Mouse (Mus musculus) adipocyte (in vitro differentiated cells): ENCODE results near the gene Cpn1.
A peak's percentile ranks its signal among the peaks of the same experiment; 100 is the strongest.

Experiments
- DNase-seq: peaks from one replicate; pipeline ENCODE4 v3.0.0-alpha.2; 2016; ENCODE audit warnings: low spot score

Gene Cpn1

DNA sequence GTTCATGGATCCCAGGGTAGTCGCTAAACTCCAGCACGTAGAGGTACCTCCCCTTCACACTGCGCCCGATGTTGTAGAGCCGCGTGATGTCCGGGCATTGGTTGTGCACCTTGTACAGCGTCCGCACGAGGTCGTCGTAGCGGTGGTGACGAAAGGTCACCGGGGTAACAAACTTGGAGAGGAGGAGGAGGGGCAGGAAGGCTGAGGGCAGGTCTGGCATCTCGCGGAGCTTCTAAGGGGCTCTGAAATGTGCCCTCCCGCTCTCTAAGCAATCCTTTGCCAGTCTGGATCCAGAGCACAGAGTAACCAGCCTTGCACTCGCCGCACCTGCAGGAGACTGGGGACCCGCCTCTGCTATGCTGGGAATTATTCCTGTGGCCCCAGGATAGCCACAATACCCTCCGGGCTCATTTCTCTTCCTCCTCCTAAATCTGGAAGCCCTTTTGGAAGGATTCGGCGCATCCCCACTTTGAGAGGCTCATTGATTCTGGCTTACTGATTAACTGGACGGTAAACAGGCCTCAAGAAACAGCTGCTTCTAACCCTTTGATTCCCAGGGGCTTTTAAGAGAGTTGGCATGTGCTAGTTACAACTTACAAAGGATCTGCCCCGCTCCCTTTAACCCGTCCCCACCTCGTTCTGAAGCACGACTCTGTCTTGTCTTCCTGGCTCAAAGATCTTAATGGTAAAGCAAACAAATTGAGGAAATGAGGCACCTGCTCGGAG lies at the start of gene Cpn1:
TSS of gene Cpn1 (minus strand) at position 488 of the 726 bp plus-strand sequence.
- DNase-seq, result no peak

DNA sequence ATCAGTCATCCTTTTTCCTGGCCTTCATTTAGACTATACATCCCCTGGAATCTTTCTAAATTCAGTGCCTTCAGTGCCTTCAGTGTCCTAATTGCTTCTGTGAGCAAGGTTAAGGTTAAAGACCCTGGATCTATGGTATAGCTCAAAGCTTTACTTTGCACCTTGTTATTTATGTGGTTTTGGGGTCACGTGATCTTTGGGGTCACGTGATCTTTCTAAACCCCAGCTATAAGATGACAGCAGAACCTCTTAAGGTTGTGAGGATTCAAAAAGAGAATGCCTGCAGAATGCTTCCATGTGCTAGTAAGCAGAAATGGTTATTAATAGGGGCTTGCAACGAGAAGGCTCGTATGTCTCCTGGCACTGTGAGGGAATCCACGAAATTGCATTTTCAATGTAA lies 47.0 kb upstream of the Cpn1 start:
- DNase-seq, result no peak

DNA sequence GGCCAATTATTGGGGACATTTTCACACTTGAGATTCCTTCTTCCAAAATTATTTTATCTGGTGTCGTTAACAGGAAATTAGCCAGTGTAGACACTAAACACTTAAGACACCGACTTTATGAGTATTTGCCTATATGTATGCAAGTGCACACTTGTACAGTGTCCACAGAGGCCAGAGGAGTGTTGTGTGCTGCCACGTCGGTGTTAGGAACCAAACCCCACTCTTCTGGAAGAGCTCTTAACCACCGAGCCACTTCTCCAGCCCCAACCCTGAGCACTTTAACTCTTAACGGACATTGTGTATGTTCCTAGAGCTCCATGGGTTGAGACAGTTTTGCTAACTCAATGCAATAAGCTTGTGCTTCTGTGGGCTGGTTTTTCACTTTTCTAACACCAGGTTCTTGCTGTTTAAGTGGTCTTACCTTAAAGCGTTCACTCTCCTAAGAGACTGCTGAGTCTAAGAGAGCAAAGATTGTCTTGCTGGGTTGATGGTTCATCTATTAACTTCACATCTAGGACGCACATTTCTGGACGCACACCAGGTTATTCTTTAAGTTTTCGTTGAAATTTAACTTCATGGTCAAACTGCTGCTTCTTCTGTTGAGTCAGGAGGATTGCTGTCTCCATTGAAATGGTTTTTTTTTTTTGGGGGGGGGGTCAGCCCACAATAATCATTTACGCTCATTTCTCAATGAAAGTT lies 45.8 kb upstream of the Cpn1 start:
- no peak for DNase-seq

DNA sequence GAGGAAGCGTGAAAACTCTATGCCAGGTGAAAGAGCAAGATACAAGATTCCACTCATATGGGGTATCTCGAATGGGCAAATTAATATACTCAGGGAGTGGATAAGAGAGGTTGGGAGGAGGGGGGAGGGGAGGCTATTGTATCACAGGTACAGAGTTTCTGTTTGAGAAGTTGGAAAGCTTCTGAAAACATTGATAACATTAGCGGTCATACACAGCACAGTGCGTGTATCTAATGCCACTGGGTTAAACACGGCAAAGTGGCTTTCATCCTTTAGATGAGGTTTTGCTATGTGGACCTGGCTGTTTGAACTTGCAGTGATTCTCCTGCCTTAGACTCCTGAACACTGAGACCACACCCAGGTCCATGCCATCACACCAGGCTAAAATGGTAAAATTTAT lies 43.7 kb upstream of the Cpn1 start:
- no peak for DNase-seq

DNA sequence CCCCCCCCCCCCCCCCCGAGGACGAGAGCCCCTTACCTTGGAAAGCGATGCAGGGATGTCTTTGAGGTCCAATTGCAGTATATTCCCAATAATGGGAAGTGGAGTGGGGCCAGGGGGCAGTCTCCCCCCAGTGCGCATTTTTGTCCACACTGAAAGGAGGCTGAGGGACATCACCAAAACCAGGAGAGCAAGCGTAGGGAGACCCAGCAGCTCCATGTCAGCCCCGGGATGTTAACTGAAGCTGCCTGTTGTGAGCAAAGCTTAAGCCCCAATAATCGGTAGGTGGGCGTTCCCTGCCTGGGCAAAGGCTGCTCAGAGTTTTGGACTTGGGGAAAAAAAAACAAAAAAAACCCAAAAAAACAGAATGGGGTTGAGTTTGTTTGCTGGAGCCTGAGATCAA lies 42.6 kb upstream of the Cpn1 start, which contains the start of gene Cyp2c23:
TSS of gene Cyp2c23 (minus strand) at position 237 of the 400 bp plus-strand sequence.
- no peak for DNase-seq

DNA sequence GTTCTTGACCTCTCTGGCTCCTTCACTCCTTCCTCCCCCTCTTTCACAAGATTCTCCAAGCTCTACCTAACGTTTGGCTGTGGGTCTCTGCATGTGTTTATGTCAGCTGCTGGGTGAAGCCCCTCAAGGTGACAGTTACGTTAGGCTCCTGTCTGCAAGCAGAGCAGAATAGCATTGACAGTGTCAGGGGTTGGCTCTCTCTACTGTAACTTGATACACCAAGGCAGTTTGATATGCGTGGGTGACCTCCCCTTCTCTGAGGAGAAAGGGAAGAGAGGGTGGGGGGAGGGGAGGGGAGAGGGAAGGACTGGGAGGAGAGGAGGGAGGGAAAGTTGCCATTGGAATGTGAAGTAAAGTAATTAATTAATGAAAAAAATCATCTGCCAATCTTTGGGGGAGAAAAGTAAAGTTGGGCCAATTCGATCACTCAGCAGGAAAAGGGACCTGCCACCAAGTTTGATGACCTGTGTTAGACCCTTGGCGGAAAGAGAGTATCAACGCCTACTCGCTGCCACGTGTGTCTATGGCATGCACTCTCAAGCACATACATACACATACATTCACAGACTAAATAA lies 40.7 kb upstream of the Cpn1 start:
- DNase-seq, result no peak

DNA sequence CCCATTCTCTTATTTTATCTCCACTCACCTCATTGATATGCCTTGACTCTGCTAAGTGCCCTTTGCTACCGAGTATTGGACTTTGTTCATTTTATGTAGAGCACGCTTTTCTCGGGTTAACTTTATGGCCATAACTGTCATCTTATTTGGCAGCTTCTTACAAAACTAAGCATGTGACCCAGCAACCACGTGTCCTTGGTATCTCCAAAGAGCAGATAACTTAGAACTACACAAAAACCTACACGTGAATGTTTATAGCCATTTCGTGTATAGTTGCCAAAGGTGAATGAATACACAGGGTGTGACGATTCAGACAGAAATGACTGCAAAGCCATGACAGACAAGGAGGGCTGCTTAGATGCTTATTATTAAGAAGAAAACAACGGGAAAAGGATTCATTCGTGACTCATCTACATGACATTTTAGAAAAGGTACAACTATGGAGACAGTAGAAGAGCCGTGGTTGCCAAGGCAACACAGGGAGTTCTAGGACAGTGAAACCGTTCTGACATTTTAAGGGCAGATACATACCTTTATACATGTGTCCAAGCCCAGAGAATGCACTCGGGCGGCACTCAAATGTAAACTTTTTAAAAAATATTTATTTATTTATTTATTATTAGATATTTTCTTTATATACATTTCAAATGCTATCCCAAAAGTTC lies 38.7 kb upstream of the Cpn1 start:
- DNase-seq, result no peak

DNA sequence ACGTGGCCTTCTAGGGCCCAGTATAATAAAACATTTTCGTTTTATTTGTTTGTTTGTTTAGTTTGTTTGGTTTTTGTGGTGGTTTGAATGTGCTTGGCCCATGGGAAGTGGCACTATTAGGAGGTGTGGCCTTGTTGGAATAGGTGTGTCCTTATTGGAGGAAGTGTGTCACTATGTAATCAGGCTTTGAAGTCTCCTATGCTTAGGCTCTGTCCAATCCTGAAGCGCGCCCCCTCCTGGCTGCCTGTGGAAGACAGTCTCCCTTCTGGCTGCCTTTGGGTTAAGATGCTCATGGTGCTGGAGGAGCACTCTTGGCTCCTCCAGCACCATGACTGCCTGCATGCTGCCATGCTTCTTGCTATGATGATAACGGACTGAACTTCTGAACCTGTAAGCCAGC lies 36.7 kb upstream of the Cpn1 start:
- no peak for DNase-seq

DNA sequence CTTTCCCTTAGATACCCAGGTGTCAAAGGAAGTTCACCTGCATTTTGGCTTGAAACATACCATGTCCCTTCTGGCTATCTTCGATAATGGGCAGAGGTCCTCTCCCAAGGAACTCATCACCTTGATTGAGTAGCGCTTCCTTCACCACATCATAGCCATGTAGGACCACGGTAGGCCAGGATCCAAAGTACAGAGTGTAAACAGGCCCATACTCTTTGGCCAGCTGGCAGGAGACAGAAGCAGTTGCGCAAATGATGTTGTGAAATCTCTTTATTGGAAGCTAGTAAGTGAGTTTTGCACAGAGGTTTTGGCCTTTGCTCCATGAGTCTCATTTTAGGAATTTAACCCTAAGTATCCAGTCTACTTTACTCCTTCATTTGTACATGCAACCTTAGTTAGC lies 35.1 kb upstream of the Cpn1 start:
- DNase-seq, result peak; percentile 98

DNA sequence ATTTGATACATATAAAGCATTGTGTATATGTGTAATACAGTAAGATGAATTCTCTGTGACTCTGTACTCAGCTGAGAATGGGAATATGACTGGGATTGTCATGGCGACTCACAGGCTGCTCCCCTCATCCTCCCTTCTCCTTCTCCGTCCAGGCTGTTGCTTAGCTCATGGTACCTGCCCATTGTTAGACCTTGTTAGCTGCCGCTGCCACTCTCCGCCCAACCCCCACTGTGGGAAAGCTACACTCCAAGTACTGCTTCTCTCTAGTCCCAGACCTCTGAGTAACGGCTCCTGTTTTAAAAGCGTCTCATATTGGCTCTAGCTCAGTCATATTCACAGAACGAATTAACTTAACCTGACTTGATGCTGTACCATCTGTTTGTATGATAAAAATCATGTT lies 33.4 kb upstream of the Cpn1 start:
- DNase-seq, result no peak

DNA sequence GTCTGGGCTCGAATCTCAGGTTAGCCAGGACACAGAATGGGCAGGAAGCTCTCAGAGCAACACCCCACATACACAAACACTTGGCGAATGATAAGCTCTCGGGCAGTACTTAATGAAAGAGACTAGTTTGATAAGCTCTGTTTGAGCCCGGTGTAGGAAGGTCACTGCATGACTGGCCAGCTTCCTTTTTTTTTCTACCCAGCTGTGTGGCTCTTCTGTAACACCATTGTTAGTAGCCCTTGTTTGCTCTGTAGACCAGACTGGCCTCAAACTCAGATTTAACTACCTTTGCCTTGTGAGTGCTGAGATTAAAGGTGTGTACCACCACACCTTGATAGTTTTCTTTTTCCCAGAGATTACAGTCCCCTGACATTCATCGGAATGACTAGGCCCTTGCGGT lies 27.5 kb upstream of the Cpn1 start:
- no peak for DNase-seq

DNA sequence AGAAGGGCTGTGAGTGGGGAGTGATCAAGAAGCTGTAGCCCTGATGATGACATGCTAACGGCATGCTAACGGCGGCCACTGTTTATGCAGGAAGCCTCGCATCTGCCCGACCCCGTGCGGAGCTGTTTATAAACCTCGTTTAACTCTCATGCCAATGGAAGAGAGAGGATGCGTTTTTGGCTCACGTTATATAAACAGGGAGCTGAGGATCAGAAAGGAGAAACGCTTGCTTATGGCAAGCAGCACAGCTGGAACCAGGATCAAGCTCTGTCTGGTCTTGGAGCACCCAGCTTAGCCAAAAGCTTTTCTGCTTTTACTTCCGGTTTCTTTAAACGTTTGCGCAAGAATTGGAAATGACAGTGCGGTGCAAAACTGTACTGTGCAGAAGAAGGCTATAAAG lies 22.4 kb upstream of the Cpn1 start:
- peak; percentile 23 for DNase-seq

DNA sequence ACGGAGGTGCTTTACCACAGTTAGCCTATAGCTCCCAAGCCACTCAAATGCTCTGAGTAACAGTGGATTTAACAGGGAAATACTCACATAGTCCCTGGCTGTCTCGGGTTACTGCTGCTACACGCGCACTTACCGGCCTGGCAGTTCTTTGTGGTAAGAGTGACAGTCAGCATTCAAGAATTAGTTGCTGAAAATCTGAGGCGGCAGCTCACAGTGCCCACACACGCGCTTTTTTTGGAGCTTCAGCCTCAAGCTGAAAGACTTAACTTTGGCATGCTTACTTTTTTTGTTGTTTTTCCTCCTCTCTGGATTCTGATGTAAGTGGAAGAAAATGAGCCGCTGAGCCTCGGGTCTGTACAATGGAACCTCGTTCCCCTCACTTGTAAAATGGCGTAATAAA lies 20.8 kb upstream of the Cpn1 start:
- DNase-seq, result peak; percentile 55

DNA sequence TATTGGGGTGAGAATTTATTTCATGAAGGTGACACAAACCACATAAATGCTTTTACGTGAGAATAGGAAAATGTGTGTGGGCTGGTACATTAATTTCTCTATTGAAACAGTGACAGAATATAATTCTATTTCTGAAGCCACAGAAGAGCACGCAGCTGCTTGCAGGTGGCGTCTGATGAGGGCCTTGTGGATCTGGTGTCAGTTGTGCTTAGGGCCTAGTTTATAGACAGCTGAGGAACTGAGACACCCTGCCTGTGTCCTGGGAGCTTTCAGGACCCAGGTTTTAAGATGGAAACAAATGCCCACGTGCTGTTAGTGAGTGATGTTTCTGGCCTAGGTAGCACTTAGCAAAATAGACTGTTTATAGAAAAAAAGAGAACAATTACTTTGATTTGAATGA lies 18.7 kb upstream of the Cpn1 start:
- no peak for DNase-seq

DNA sequence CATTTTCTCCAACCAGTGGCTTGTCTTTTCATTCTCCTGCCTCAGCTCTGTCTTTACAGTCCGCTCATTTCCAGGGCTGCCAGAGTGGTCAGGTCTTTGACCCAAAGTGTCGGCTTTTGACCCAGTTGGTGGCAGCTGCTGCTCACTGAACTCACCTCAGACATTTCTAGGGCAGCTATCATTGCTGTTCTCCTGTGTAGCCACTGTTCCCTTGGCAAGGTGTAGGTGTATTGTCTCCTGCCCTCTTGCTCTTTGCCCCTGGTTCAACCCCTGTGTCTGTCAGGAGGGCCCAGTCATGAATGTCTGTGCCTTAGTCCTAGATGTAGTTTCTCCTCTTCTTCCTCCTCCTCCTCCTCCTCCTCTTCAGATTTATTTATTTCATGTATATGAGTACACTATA lies 17.9 kb upstream of the Cpn1 start:
- DNase-seq, result no peak

DNA sequence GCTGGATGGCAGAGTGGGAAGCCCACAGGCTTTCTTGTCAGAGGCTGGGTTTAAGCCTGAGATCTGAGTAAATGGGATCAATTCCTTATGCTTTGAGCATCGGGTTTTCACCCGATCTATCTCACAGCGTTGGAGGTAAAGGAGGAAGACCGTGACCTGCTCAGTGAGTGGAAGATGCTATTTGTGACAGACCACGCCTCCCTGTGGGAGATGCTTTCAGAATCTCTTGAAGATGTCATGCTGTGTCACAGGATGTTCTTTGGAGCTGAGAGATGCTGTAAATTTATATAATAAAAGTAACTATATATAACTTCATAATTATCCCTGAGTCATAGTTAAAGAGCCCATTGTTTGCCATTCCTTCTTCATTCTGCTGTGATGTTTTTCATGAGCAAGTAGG lies 14.4 kb upstream of the Cpn1 start:
- no peak for DNase-seq

DNA sequence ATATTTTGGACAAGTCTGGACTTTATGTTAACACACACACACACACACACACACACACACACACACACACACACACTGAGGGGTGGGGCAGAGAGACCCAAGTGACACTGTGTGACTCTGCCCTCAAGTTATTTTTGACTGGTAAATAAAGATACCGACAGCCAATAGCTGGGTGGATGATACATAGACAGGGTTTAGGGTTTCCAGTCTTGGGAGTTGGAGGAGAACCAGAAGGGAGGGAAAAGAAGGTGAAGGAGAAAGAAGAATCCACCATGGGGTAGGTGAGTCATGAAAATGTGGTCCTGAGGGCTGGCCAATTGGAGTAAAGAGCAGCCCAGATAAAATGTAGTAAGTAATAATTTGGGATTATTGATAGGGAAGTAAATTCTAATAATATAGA lies 13.7 kb upstream of the Cpn1 start:
- DNase-seq, result no peak

DNA sequence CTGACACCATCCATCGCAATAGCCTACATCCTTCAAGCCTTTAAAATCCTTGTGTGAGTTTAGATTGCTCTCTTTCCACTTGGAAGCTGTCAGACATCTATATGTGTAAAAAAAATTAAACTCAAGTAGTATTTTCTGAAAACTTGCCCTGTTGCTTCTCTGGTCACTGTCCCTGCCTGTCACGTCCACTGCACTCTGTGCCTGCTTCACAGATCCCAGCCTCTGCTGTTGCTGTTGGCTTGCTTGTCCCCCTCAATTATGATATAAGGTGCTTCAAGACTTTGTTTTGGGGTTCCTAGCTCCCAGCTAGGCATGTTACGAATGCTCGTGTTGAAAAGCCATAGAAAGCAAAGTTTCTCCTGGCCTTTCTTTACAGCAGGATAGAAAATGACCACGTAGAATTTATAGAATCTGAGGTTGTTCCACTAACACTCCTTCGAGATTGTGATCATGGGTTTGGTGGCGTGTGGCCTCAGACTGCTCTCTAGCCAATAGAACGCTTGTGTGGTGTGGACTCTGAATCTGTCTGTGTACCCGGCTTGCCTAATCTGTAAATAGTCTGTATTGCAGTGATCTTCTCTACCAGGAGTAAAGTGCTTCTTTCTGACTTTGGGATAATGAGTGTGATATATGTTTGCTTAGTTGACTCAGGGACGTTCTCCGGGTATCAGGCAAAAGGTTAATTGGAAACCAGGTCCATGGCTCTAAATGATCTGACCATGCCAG lies 12.6 kb upstream of the Cpn1 start:
- DNase-seq, result no peak

DNA sequence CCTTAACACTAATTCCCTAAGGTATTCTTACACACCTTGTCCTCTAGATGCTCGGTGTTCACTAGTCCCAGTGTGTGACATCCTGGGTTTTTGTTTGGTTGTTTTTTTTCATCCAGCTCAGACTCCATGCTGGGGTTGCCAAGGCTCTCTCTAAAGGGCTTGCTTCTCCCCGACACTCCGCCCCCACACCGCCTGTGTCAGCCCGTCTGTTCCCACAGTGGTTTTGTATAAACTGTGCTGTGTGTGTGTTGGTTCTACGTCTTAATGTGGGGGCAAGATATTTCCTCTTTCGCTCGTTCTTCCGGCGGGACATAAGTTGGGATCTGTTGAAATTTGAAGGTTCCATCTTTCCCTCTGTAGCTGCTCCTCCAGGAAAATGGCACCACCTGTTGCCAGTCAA lies 11.7 kb upstream of the Cpn1 start:
- no peak for DNase-seq

DNA sequence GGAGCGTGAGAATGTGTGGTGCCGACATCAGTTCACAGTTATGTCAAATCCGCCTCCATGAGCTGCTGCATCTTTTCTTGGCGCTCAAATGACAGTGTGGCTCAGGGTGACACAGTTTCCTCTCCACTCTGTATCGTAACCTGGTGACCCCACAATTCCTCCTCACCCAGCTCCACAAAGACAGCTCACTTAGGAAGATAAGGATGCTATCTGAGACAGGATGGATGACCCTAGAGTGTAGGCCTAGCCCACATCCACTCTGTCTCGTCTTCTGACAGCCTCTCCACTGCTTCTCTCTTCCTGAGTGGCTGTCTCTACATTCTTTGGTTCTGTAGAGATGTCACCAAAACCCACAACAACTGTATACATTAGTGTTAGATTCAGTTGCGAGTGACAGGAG lies 9.1 kb upstream of the Cpn1 start:
- no peak for DNase-seq

DNA sequence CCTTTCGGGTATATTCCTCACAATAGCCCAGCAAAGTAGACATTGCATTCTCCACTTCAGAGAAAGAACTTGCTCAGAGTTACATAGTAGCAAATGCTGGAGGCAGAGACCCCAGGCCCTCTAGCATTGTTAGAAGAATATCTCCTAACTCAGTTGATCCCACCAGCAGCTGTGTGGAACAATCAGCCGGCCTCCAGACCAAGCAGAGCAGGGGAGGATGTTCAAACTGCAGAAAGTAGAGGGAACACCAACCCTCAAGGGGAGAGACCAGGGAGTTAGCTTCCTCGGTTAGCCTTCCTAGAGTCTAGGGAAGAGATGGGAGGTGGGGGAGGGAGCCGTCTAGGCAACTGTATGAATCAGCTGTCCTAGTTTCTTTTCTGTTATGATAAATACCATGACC lies 6.1 kb upstream of the Cpn1 start:
- DNase-seq, result no peak

DNA sequence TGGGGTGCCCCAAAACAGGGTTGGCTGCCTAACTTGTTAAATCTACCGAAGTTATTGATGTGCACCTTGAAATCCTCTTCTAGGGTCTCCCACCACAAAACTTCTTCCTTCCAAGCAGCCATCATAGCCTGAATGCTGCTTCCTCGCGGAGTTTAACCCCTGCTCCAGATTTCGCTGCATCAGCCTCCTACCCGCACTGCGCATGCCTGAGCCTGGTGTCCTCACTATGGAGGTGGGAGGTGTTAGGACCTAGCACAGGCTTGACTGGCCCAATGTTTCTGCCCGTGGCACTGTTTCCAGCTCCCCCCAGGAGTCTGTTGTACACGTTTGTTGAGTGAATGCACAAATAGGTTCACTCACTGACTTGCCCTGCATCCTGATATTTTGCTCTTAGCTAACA lies 4.0 kb upstream of the Cpn1 start:
- no peak for DNase-seq
